Mouse (Mus musculus): Measurements from ENCODE around the gene Ccna1.
A peak's percentile ranks its signal among the peaks of the same experiment; 100 is the strongest.

Gene Ccna1

GRCm38 (mm10) chr3:55065738-55066665 is 10.7 kb upstream of the Ccna1 start:
- DNase-seq (ENCODE audit: low read depth, low spot score), result no peak

GRCm38 (mm10) chr3:55064396-55064795 is 9.1 kb upstream of the Ccna1 start:
- peak; percentile 0 for DNase-seq (ENCODE audit: low read depth, low spot score)

- DNase-seq (ENCODE audit: low read depth, low spot score), result no peak
Observed at GRCm38 (mm10) chr3:55062653-55063052, 7.4 kb upstream of the Ccna1 start.

- DNase-seq (ENCODE audit: low read depth, low spot score), result no peak
Observed at GRCm38 (mm10) chr3:55056376-55056775, 1.1 kb upstream of the Ccna1 start.

- no peak for DNase-seq (ENCODE audit: low read depth, low spot score)
Observed at GRCm38 (mm10) chr3:55055747-55056120, 433 bp upstream of the Ccna1 start.

GRCm38 (mm10) chr3:55054231-55054630 is 1.1 kb downstream of the Ccna1 start:
- DNase-seq (ENCODE audit: low read depth, low spot score), result no peak

- DNase-seq (ENCODE audit: low read depth, low spot score), result no peak
Observed at GRCm38 (mm10) chr3:55044601-55045370, 10.5 kb downstream of the Ccna1 start.

- no peak for DNase-seq (ENCODE audit: low read depth, low spot score)
Observed at GRCm38 (mm10) chr3:55037608-55038007, 17.7 kb downstream of the Ccna1 start.

GRCm38 (mm10) chr3:55027271-55027840 is 27.9 kb downstream of the Ccna1 start:
- DNase-seq (ENCODE audit: low read depth, low spot score), result no peak

GRCm38 (mm10) chr3:55025502-55025901 is 29.8 kb downstream of the Ccna1 start:
- DNase-seq (ENCODE audit: low read depth, low spot score), result no peak

- DNase-seq (ENCODE audit: low read depth, low spot score), result no peak
Observed at GRCm38 (mm10) chr3:55023347-55023746, 32.0 kb downstream of the Ccna1 start.

- no peak for DNase-seq (ENCODE audit: low read depth, low spot score)
Observed at GRCm38 (mm10) chr3:55022247-55022646, 33.1 kb downstream of the Ccna1 start.

- DNase-seq (ENCODE audit: low read depth, low spot score), result no peak
Observed at GRCm38 (mm10) chr3:55012536-55012935, 42.8 kb downstream of the Ccna1 start.

- DNase-seq (ENCODE audit: low read depth, low spot score), result no peak
Observed at GRCm38 (mm10) chr3:55011681-55012080, 43.6 kb downstream of the Ccna1 start.

- no peak for DNase-seq (ENCODE audit: low read depth, low spot score)
Observed at GRCm38 (mm10) chr3:55008965-55009741, 46.1 kb downstream of the Ccna1 start.

- no peak for DNase-seq (ENCODE audit: low read depth, low spot score)
Observed at GRCm38 (mm10) chr3:55004036-55004435, 51.3 kb downstream of the Ccna1 start.

GRCm38 (mm10) chr3:55001677-55002076 is 53.6 kb downstream of the Ccna1 start:
- DNase-seq (ENCODE audit: low read depth, low spot score), result no peak
